8 mouse cellular contexts compared by ENCODE assay signal in genomic region chr14:52022709-52023459, GRCm38 (mm10). TPM values are rescaled to one million over a fixed set of nuclear protein-coding genes. Genes with fewer than 3 reads are reported as not detected.
A peak's percentile ranks its signal among the peaks of the same experiment; 100 is the strongest.
DNase-seq lines count a peak whose midpoint lies in the region; ATAC-seq and TF ChIP-seq lines count a peak whose summit lies in the region.

No protein-coding gene starts in this region.

- H3K27ac ChIP-seq in heart, embryonic 12.5 days (ENCODE audit: poor library complexity, severe bottlenecking), result peak overlapping the region; percentile 79
- H3K27ac ChIP-seq in kidney, embryonic 16.5 days (ENCODE audit: low read length), result peak overlapping the region; percentile 91
- H3K27ac ChIP-seq in liver, embryonic 13.5 days, result peak overlapping the region; percentile 97
- peak overlapping the region; percentile 76 for H3K27ac ChIP-seq in stomach, embryonic 15.5 days

- peak; percentile 42; the same call in 1 of the 2 replicates for ATAC-seq in heart, embryonic 12.5 days (ENCODE audit: insufficient number of reproducible peaks, low FRiP score)
- ATAC-seq in kidney, embryonic 16.5 days (ENCODE audit: low FRiP score, low TSS enrichment), result peak; percentile 39
- peak; percentile 29 for ATAC-seq in liver, embryonic 13.5 days (ENCODE audit: low read depth)
- ATAC-seq in stomach, embryonic 15.5 days (ENCODE audit: insufficient read depth, low FRiP score, low read depth), result peak; percentile 38

- peak overlapping the region; percentile 61 for H3K4me2 ChIP-seq in heart, embryonic 12.5 days
- H3K4me2 ChIP-seq in kidney, embryonic 16.5 days (replicated peaks; ENCODE audit: low read depth, low read length), result peak overlapping the region; percentile 53
- peak overlapping the region; percentile 88 for H3K4me2 ChIP-seq in liver, embryonic 13.5 days
- H3K4me2 ChIP-seq in stomach, embryonic 15.5 days, result peak overlapping the region; percentile 56

- peak overlapping the region; percentile 60 for H3K9ac ChIP-seq in heart, embryonic 12.5 days
- peak overlapping the region; percentile 62 for H3K9ac ChIP-seq in kidney, embryonic 16.5 days (replicated peaks; ENCODE audit: low read length)
- H3K9ac ChIP-seq in liver, embryonic 13.5 days, result peak overlapping the region; percentile 92
- H3K9ac ChIP-seq in stomach, embryonic 15.5 days, result no peak overlapping the region

- H3K27me3 ChIP-seq in erythroblast, embryonic 14.5 days (ENCODE audit: control insufficient read depth), result no peaks in the 10 kb centered on the region
- no peaks in the 10 kb centered on the region for H3K27me3 ChIP-seq in heart, embryonic 12.5 days (replicated peaks)
- no peaks in the 10 kb centered on the region for H3K27me3 ChIP-seq in kidney, embryonic 16.5 days (ENCODE audit: insufficient read depth, low read length)
- H3K27me3 ChIP-seq in liver, embryonic 13.5 days, result no peaks in the 10 kb centered on the region
- H3K27me3 ChIP-seq in stomach, embryonic 15.5 days (replicated peaks), result no peaks in the 10 kb centered on the region

- peak overlapping the region; percentile 60 for H3K4me3 ChIP-seq in erythroblast, embryonic 14.5 days (replicated peaks)
- peak overlapping the region; percentile 35 for H3K4me3 ChIP-seq in heart, embryonic 12.5 days
- peak overlapping the region; percentile 33 for H3K4me3 ChIP-seq in kidney, embryonic 16.5 days (ENCODE audit: low read length)
- peak overlapping the region; percentile 34 for H3K4me3 ChIP-seq in liver, embryonic 13.5 days (replicated peaks)
- peak overlapping the region; percentile 30 for H3K4me3 ChIP-seq in stomach, embryonic 15.5 days (replicated peaks)

- peak; percentile 80 for TF ChIP-seq CTCF in brain, embryonic 14.5 days (IDR thresholded peaks at IDR 0.05; ENCODE audit: borderline replicate concordance, extremely low read depth, insufficient read depth, insufficient read length)

- peaks cover 66% of the 10 kb centered on the region for H3K4me1 ChIP-seq in erythroblast, embryonic 14.5 days (ENCODE audit: control insufficient read depth)
- H3K4me1 ChIP-seq in heart, embryonic 12.5 days (replicated peaks), result peaks cover 33% of the 10 kb centered on the region
- H3K4me1 ChIP-seq in kidney, embryonic 16.5 days (ENCODE audit: insufficient read depth, low read length), result peaks cover 42% of the 10 kb centered on the region
- H3K4me1 ChIP-seq in liver, embryonic 13.5 days (replicated peaks), result peaks cover 66% of the 10 kb centered on the region
- H3K4me1 ChIP-seq in stomach, embryonic 15.5 days, result peaks cover 15% of the 10 kb centered on the region

- WGBS in heart, embryonic 12.5 days, result 8% methylated on average over 23 of the region's 23 CpGs
- 5% methylated on average over 23 of the region's 23 CpGs for WGBS in kidney, embryonic 16.5 days
- WGBS in liver, embryonic 13.5 days (ENCODE audit: insufficient replicate concordance), result 7% methylated on average over 23 of the region's 23 CpGs
- 4% methylated on average over 23 of the region's 23 CpGs for WGBS in stomach, embryonic 15.5 days

- TF ChIP-seq POLR2A in brain, embryonic 14.5 days (IDR thresholded peaks at IDR 0.05; ENCODE audit: borderline replicate concordance, extremely low read depth, insufficient read depth, insufficient read length, poor library complexity, severe bottlenecking), result no peak

- DNase-seq in CD4-positive helper T cell, adult 2 months (ENCODE audit: low read depth, low spot score), result peak; percentile 93
- DNase-seq in brain, embryonic 14.5 days (ENCODE audit: low read depth), result peak; percentile 92
- peak; percentile 76 for DNase-seq in liver, embryonic 13.5 days
- DNase-seq in natural killer cell, adult 2 months (ENCODE audit: low spot score in 2 of 2), result peak; percentile 90 to 91

- H3K9me3 ChIP-seq in erythroblast, embryonic 14.5 days (ENCODE audit: control insufficient read depth, low read length), result no peaks in the 10 kb centered on the region
- H3K9me3 ChIP-seq in heart, embryonic 12.5 days (replicated peaks), result no peaks in the 10 kb centered on the region
- H3K9me3 ChIP-seq in kidney, embryonic 16.5 days (ENCODE audit: low read length), result no peaks in the 10 kb centered on the region
- no peaks in the 10 kb centered on the region for H3K9me3 ChIP-seq in liver, embryonic 13.5 days (replicated peaks)
- no peaks in the 10 kb centered on the region for H3K9me3 ChIP-seq in stomach, embryonic 15.5 days

- peaks cover 7% of the 10 kb centered on the region for H3K36me3 ChIP-seq in erythroblast, embryonic 14.5 days (ENCODE audit: control insufficient read depth)
- no peaks in the 10 kb centered on the region for H3K36me3 ChIP-seq in heart, embryonic 12.5 days
- H3K36me3 ChIP-seq in kidney, embryonic 16.5 days (ENCODE audit: insufficient read depth, low read length), result no peaks in the 10 kb centered on the region
- peaks cover 5% of the 10 kb centered on the region; the same call in 1 of the 2 replicates for H3K36me3 ChIP-seq in liver, embryonic 13.5 days
- H3K36me3 ChIP-seq in stomach, embryonic 15.5 days, result no peaks in the 10 kb centered on the region

RNA-seq across cellular contexts. Expression of gene Zfp219, which starts 2.4 kb away (rescaled TPM):
- 177 and 242 TPM in 2 replicates for polyA plus RNA-seq in brain, embryonic 14.5 days (2012; rRNA removed)
- polyA plus RNA-seq in erythroblast, embryonic 14.5 days (2012), result 2.0 and 2.9 TPM in 2 replicates
- polyA plus RNA-seq in heart, embryonic 12.5 days (2016; fragmentation: Nextera tagmentation; extraction: Ambion mirVana), result 21.5 and 23.6 TPM in 2 replicates
- 38.9 and 39.2 TPM in 2 replicates for polyA plus RNA-seq in kidney, embryonic 16.5 days (2015; fragmentation: Nextera tagmentation; extraction: Ambion mirVana)
- polyA plus RNA-seq in liver, embryonic 13.5 days (2015; fragmentation: Nextera tagmentation; extraction: Ambion mirVana), result 10.1 and 10.5 TPM in 2 replicates
- polyA plus RNA-seq in stomach, embryonic 15.5 days (2015; fragmentation: Nextera tagmentation; extraction: Ambion mirVana), result 30.8 and 32.9 TPM in 2 replicates

RNA-seq across cellular contexts. Expression of gene Tmem253, which starts 7.4 kb away (rescaled TPM):
- polyA plus RNA-seq in brain, embryonic 14.5 days (2012; rRNA removed), result 1.9 and 3.6 TPM in 2 replicates
- polyA plus RNA-seq in erythroblast, embryonic 14.5 days (2012), result not detected in 2 replicates
- polyA plus RNA-seq in heart, embryonic 12.5 days (2016; fragmentation: Nextera tagmentation; extraction: Ambion mirVana), result 0.50 and 0.80 TPM in 2 replicates
- 1.0 and 1.6 TPM in 2 replicates for polyA plus RNA-seq in kidney, embryonic 16.5 days (2015; fragmentation: Nextera tagmentation; extraction: Ambion mirVana)
- 0.09 and 0.20 TPM in 2 replicates for polyA plus RNA-seq in liver, embryonic 13.5 days (2015; fragmentation: Nextera tagmentation; extraction: Ambion mirVana)
- 10.1 and 14.2 TPM in 2 replicates for polyA plus RNA-seq in stomach, embryonic 15.5 days (2015; fragmentation: Nextera tagmentation; extraction: Ambion mirVana)

RNA-seq across cellular contexts. Expression of gene Olfr221, which starts 19.4 kb away (rescaled TPM):
- not detected in 2 replicates for polyA plus RNA-seq in brain, embryonic 14.5 days (2012; rRNA removed)
- polyA plus RNA-seq in erythroblast, embryonic 14.5 days (2012), result not detected in 2 replicates
- polyA plus RNA-seq in heart, embryonic 12.5 days (2016; fragmentation: Nextera tagmentation; extraction: Ambion mirVana), result not detected in 2 replicates
- not detected in 2 replicates for polyA plus RNA-seq in kidney, embryonic 16.5 days (2015; fragmentation: Nextera tagmentation; extraction: Ambion mirVana)
- not detected in 2 replicates for polyA plus RNA-seq in liver, embryonic 13.5 days (2015; fragmentation: Nextera tagmentation; extraction: Ambion mirVana)
- polyA plus RNA-seq in stomach, embryonic 15.5 days (2015; fragmentation: Nextera tagmentation; extraction: Ambion mirVana), result not detected in 2 replicates

RNA-seq across cellular contexts. Expression of gene Arhgef40, which starts 38.4 kb away (rescaled TPM):
- 100 and 106 TPM in 2 replicates for polyA plus RNA-seq in brain, embryonic 14.5 days (2012; rRNA removed)
- 5.6 and 6.8 TPM in 2 replicates for polyA plus RNA-seq in erythroblast, embryonic 14.5 days (2012)
- polyA plus RNA-seq in heart, embryonic 12.5 days (2016; fragmentation: Nextera tagmentation; extraction: Ambion mirVana), result 104 and 111 TPM in 2 replicates
- 92.1 and 97.8 TPM in 2 replicates for polyA plus RNA-seq in kidney, embryonic 16.5 days (2015; fragmentation: Nextera tagmentation; extraction: Ambion mirVana)
- 16.5 and 19.7 TPM in 2 replicates for polyA plus RNA-seq in liver, embryonic 13.5 days (2015; fragmentation: Nextera tagmentation; extraction: Ambion mirVana)
- polyA plus RNA-seq in stomach, embryonic 15.5 days (2015; fragmentation: Nextera tagmentation; extraction: Ambion mirVana), result 85.7 and 102 TPM in 2 replicates

Comparison
In these comparisons a context has a peak if more than half of its experiments do, and no peak if none do; other contexts are left out.
1. Peak in every context shown above with its lines: DNase-seq, ATAC-seq, H3K4me3 ChIP-seq and H3K27ac ChIP-seq.